Mouse (Mus musculus) heart, embryonic 16.5 days (tissue): ENCODE measurements around the gene Slc22a17. TPM values are rescaled to one million over a fixed set of nuclear protein-coding genes. Genes with fewer than 3 reads are reported as not detected.
A peak's percentile ranks its signal among the peaks of the same experiment; 100 is the strongest.
"Not testable (repeated sequence)": the region's sequence is repeated elsewhere in the genome, so short reads cannot be mapped to it uniquely, and the experiment has no call there.

Experiments used
- ATAC-seq: fragments of 200-750 bp; cut with Nextera tagmentation; replicated peaks from 2 replicates; pipeline ENCODE4 v1.8.0; 2017; ENCODE audit warnings: moderate number of reproducible peaks; ENCODE audit not compliant: insufficient read depth, low FRiP score; ENCODE audit errors: extremely low read depth
- H3K27ac ChIP-seq: fragments of 300-500 bp; sonication (generic); 2 replicates; pipeline ENCODE4 v1.5.1; 2014; ENCODE audit warnings: mild to moderate bottlenecking, low read length, control low read depth, moderate library complexity
- H3K27me3 ChIP-seq: fragments of 300-500 bp; sonication (generic); 2 replicates; pipeline ENCODE4 v1.6.1; 2014; ENCODE audit warnings: low read length, mixed read lengths; ENCODE audit not compliant: control insufficient read depth, insufficient read depth
- H3K36me3 ChIP-seq: fragments of 300-500 bp; sonication (generic); 2 replicates; pipeline ENCODE4 v1.6.1; 2014; ENCODE audit not compliant: control insufficient read depth, insufficient read depth
- H3K4me1 ChIP-seq: fragments of 300-500 bp; sonication (generic); 2 replicates; pipeline ENCODE4 v1.6.1; 2014; ENCODE audit warnings: low read length, mixed read lengths; ENCODE audit not compliant: control insufficient read depth, insufficient read depth
- H3K4me2 ChIP-seq: fragments of 300-500 bp; sonication (generic); 2 replicates; pipeline ENCODE4 v1.6.1; 2014; ENCODE audit warnings: low read depth, mild to moderate bottlenecking, control low read depth, low read length
- H3K4me3 ChIP-seq: fragments of 300-500 bp; sonication (generic); 2 replicates; pipeline ENCODE4 v1.5.1; 2014; ENCODE audit warnings: mild to moderate bottlenecking, control low read depth, low read length
- H3K9ac ChIP-seq: fragments of 300-500 bp; sonication (generic); 2 replicates; pipeline ENCODE4 v1.6.1; 2014; ENCODE audit warnings: low read length, control low read depth
- H3K9me3 ChIP-seq: fragments of 300-500 bp; sonication (generic); replicated peaks from 2 replicates; pipeline ENCODE4 v1.6.1; 2016; ENCODE audit warnings: low read length; ENCODE audit not compliant: control insufficient read depth
- WGBS: fragments of 180-500 bp; shearing (Covaris S2); extraction: QIAGEN DNeasy Blood & Tissue Kit; methylation state at CpG from one replicate; pipeline ENCODE4 v1.1.7; 2014; 5-methylcytosine and 5-hydroxymethylcytosine counted together
- polyA plus RNA-seq: library from polyadenylated mRNA; unstranded; fragments of >200 nt; fragmentation: Nextera tagmentation; extraction: Ambion mirVana; gene quantifications from 2 replicates; pipeline ENCODE4 v1.2.1, GENCODE M21; 2015

Slc22a17 gene
- polyA plus RNA-seq: 27.2 and 31.9 TPM in 2 replicates

DNA sequence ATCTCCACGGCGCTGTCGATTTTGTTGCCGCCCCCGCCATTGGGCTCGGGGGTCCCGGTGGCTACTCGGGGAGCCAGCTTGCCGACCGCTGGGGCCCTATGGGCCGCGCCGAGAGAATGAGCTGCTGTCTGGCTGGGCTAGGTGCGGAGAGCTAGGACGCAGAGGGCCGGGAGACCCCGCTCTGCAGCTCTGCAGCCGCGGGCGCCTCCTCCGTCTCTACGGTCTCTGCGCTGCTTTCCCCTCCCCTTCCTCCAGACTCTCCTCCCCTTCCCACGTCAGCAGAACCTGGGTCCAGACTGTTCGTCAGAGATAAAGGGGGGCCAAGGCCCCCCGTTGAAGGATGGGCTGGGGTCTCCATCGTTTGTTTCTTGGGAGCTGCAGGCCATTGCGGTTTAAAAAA is at the start of gene Slc22a17:
TSS of gene Slc22a17 (minus strand) at position 247 of the 400 bp plus-strand sequence.
- 0% methylated on average over 27 of the region's 28 CpGs for WGBS

GRCm38 (mm10) chr14:54962714-54963113 is 49.8 kb upstream of the Slc22a17 start:
- ATAC-seq: no peak
- no peaks in the 10 kb centered on the region for H3K27me3 ChIP-seq
- H3K27ac ChIP-seq: peak overlapping the region; percentile 72
- H3K36me3 ChIP-seq: peaks cover 7% of the 10 kb centered on the region
- 48% methylated on average over 7 of the region's 7 CpGs for WGBS
- H3K4me2 ChIP-seq: peak overlapping the region; percentile 39
- peaks cover 17% of the 10 kb centered on the region for H3K4me1 ChIP-seq
- H3K4me3 ChIP-seq: peak overlapping the region; percentile 59
- peak overlapping the region; percentile 61 for H3K9ac ChIP-seq
- H3K9me3 ChIP-seq: no peaks in the 10 kb centered on the region

More for the DNA sequence above, at the start of gene Slc22a17:
- Histone ChIP-seq H3K27me3 (no peaks in the 10 kb centered on the region), H3K4me3 (peak within 1 kb of the TSS; percentile 69), H3K4me1 (peaks cover 12% of the 10 kb centered on the region), H3K9ac (peak within 1 kb of the TSS; percentile 84), H3K9me3 (no peaks in the 10 kb centered on the region), H3K27ac (peak within 1 kb of the TSS; percentile 56), H3K36me3 (peaks cover 8% of the 10 kb centered on the region; the same call in 1 of the 2 replicates), H3K4me2 (peak within 1 kb of the TSS; percentile 97)
- ATAC-seq: peak; percentile 85

GRCm38 (mm10) chr14:54961487-54961886 is 48.6 kb upstream of the Slc22a17 start:
- Histone ChIP-seq H3K27ac (peak overlapping the region; percentile 67), H3K9me3 (no peaks in the 10 kb centered on the region), H3K4me3 (peak overlapping the region; percentile 59), H3K36me3 (peaks cover 12% of the 10 kb centered on the region), H3K27me3 (no peaks in the 10 kb centered on the region), H3K4me2 (peak overlapping the region; percentile 39), H3K9ac (peak overlapping the region; percentile 61), H3K4me1 (peaks cover 8% of the 10 kb centered on the region)
- no peak for ATAC-seq
- WGBS: 52% methylated on average over 5 of the region's 5 CpGs

- no peaks in the 10 kb centered on the region for H3K9me3 ChIP-seq
- peak overlapping the region; percentile 61 for H3K9ac ChIP-seq
- no peaks in the 10 kb centered on the region for H3K27me3 ChIP-seq
- peaks cover 11% of the 10 kb centered on the region for H3K4me1 ChIP-seq
- H3K36me3 ChIP-seq: peaks cover 15% of the 10 kb centered on the region
- H3K4me2 ChIP-seq: peak overlapping the region; percentile 39
- no peak for ATAC-seq
- 31% methylated on average over 10 of the region's 10 CpGs for WGBS
- H3K27ac ChIP-seq: peak overlapping the region; percentile 5; the same call in 1 of the 2 replicates
- H3K4me3 ChIP-seq: peak overlapping the region; percentile 59
Observed at GRCm38 (mm10) chr14:54960769-54961168, 47.8 kb upstream of the Slc22a17 start.

- Histone ChIP-seq H3K4me1 (peaks cover 11% of the 10 kb centered on the region), H3K4me2 (peak overlapping the region; percentile 39), H3K4me3 (peak overlapping the region; percentile 59), H3K36me3 (peaks cover 15% of the 10 kb centered on the region), H3K9ac (peak overlapping the region; percentile 48)
- not testable (repeated sequence) for H3K9me3 ChIP-seq, H3K27ac ChIP-seq, H3K27me3 ChIP-seq
- 64% methylated on average over 12 of the region's 12 CpGs for WGBS
- ATAC-seq: 0 out of 2 replicates have a peak, but pooled peaks have one; percentile 7
Observed at GRCm38 (mm10) chr14:54959853-54960613, 47.1 kb upstream of the Slc22a17 start.

DNA sequence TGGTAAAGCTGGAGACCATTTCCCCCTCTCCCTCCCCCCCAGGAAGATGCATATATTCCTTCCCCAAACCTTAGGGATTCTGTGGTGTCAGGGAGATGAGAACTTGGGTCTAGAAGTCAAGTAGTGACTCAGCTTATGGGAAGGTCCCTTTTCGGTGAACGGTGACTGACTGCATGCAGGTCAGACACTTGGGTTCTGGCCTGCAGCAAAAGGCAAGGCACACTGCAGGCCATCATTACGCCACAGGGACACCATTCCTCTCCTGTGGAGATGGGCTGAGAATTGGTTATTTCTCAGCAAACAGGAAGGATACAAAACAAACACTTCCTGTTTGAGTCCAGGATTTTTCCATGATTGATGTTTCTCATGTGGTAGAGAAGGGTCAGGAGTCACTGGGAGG is 46.3 kb upstream of the Slc22a17 start:
- Histone ChIP-seq H3K4me2 (peak overlapping the region; percentile 23), H3K27ac (0 out of 2 replicates have a peak overlapping the region, but pooled peaks have one; percentile 9), H3K4me3 (peak overlapping the region; percentile 16)

GRCm38 (mm10) chr14:54958503-54958902 is 45.6 kb upstream of the Slc22a17 start:
- Histone ChIP-seq H3K4me2 (peak overlapping the region; percentile 23), H3K4me3 (peak overlapping the region; percentile 16; the same call in 1 of the 2 replicates), H3K4me1 (peaks cover 11% of the 10 kb centered on the region), H3K9me3 (no peaks in the 10 kb centered on the region), H3K27me3 (no peaks in the 10 kb centered on the region), H3K9ac (peak overlapping the region; percentile 24; the same call in 1 of the 2 replicates), H3K36me3 (peaks cover 24% of the 10 kb centered on the region), H3K27ac (no peak overlapping the region)
- no peak for ATAC-seq
- 60% methylated on average over 4 of the region's 4 CpGs for WGBS

More for the DNA sequence above, 46.3 kb upstream of the Slc22a17 start:
- H3K9ac ChIP-seq: peak overlapping the region; percentile 31; the same call in 1 of the 2 replicates
- WGBS: 70% methylated on average over 3 of the region's 3 CpGs
- no peaks in the 10 kb centered on the region for H3K27me3 ChIP-seq
- ATAC-seq: no peak
- no peaks in the 10 kb centered on the region for H3K9me3 ChIP-seq
- peaks cover 11% of the 10 kb centered on the region for H3K4me1 ChIP-seq
- peaks cover 18% of the 10 kb centered on the region for H3K36me3 ChIP-seq

DNA sequence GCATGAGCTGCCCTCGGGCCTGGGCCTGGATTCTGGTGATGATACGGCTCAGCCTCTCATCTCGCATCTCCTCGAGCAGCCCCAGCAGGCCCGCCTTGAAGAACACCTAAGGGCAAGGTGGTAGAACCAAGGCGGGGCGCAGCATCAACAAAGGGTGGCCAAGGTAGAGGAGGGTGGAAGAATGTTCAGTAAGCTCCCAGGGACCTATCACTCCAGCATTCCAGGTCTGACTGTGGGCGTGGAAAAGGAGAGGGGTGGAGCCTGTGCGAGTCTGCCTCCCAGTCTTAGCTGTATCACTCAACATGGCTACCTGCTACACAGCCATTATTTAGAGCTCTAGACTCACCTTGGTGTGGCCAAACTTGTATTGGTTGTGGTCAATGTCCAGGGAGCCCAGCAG is 43.6 kb upstream of the Slc22a17 start:
- H3K36me3 ChIP-seq: peaks cover 31% of the 10 kb centered on the region
- no peak overlapping the region; the same call in 1 of the 2 replicates for H3K4me3 ChIP-seq
- peak overlapping the region; percentile 37; the same call in 1 of the 2 replicates for H3K9ac ChIP-seq
- no peak for ATAC-seq
- H3K4me1 ChIP-seq: peaks cover 8% of the 10 kb centered on the region
- no peak overlapping the region; the same call in 1 of the 2 replicates for H3K27ac ChIP-seq
- 71% methylated on average over 9 of the region's 9 CpGs for WGBS
- no peaks in the 10 kb centered on the region for H3K27me3 ChIP-seq
- peak overlapping the region; percentile 17; the same call in 1 of the 2 replicates for H3K4me2 ChIP-seq
- H3K9me3 ChIP-seq: no peaks in the 10 kb centered on the region

- Histone ChIP-seq H3K27ac (no peak overlapping the region), H3K9me3 (no peaks in the 10 kb centered on the region), H3K4me1 (peaks cover 7% of the 10 kb centered on the region), H3K9ac (no peak overlapping the region), H3K4me2 (0 out of 2 replicates have a peak overlapping the region, but pooled peaks have one; percentile 17), H3K36me3 (peaks cover 31% of the 10 kb centered on the region), H3K4me3 (no peak overlapping the region), H3K27me3 (no peaks in the 10 kb centered on the region)
- WGBS: 58% methylated on average over 3 of the region's 3 CpGs
- no peak for ATAC-seq
Observed at GRCm38 (mm10) chr14:54955481-54955880, 42.5 kb upstream of the Slc22a17 start.
